Mouse (Mus musculus): ENCODE data around the gene Hoxa10.

Gene Hoxa10

GRCm38 (mm10) chr6:52238155-52238545 is 2.5 kb downstream of the Hoxa10 start:
- in situ Hi-C loops (cut with MboI; ENCODE audit: low pct_unique_long_range_greater_than_20kb in 1 of 2, low sequenced_read_pairs in 2 of 2, unreplicated experiment in 1 of 2), result loop anchor here in 1 of 2 experiments (25.0 kb wide), 1 partner anchor 1051 kb away; no protein-coding TSS in a partner anchor

GRCm38 (mm10) chr6:52237346-52238154 is 3.1 kb downstream of the Hoxa10 start:
- in situ Hi-C loops (cut with MboI; ENCODE audit: low pct_unique_long_range_greater_than_20kb in 1 of 2, low sequenced_read_pairs in 2 of 2, unreplicated experiment in 1 of 2), result loop anchor here in 1 of 2 experiments (25.0 kb wide), 1 partner anchor 1050 kb away; no protein-coding TSS in a partner anchor

- in situ Hi-C loops (cut with MboI; ENCODE audit: low pct_unique_long_range_greater_than_20kb in 1 of 2, low sequenced_read_pairs in 2 of 2, unreplicated experiment in 1 of 2), result loop anchor here in 1 of 2 experiments (25.0 kb wide), 1 partner anchor 1050 kb away; no protein-coding TSS in a partner anchor
These were observed 3.8 kb downstream of the Hoxa10 start for GRCm38 (mm10) chr6:52236806-52237205.

- in situ Hi-C loops (cut with MboI; ENCODE audit: low pct_unique_long_range_greater_than_20kb in 1 of 2, low sequenced_read_pairs in 2 of 2, unreplicated experiment in 1 of 2), result loop anchor here in 1 of 2 experiments (25.0 kb wide), 1 partner anchor 1049 kb away; no protein-coding TSS in a partner anchor
These were observed 4.8 kb downstream of the Hoxa10 start for GRCm38 (mm10) chr6:52235866-52236265.

- in situ Hi-C loops (cut with MboI; ENCODE audit: low pct_unique_long_range_greater_than_20kb in 1 of 2, low sequenced_read_pairs in 2 of 2, unreplicated experiment in 1 of 2), result loop anchor here in 1 of 2 experiments (25.0 kb wide), 1 partner anchor 1048 kb away; no protein-coding TSS in a partner anchor
These were observed 5.4 kb downstream of the Hoxa10 start for GRCm38 (mm10) chr6:52235267-52235666.

- in situ Hi-C loops (cut with MboI; ENCODE audit: low pct_unique_long_range_greater_than_20kb in 1 of 2, low sequenced_read_pairs in 2 of 2, unreplicated experiment in 1 of 2), result loop anchor here in 1 of 2 experiments (25.0 kb wide), 1 partner anchor 1047 kb away; no protein-coding TSS in a partner anchor
These were observed 6.1 kb downstream of the Hoxa10 start for GRCm38 (mm10) chr6:52234428-52235140.

GRCm38 (mm10) chr6:52233546-52234427 is 6.9 kb downstream of the Hoxa10 start:
- in situ Hi-C loops (cut with MboI; ENCODE audit: low pct_unique_long_range_greater_than_20kb in 1 of 2, low sequenced_read_pairs in 2 of 2, unreplicated experiment in 1 of 2), result loop anchor here in 1 of 2 experiments (25.0 kb wide), 1 partner anchor 1046 kb away; no protein-coding TSS in a partner anchor

- in situ Hi-C loops (cut with MboI; ENCODE audit: low pct_unique_long_range_greater_than_20kb in 1 of 2, low sequenced_read_pairs in 2 of 2, unreplicated experiment in 1 of 2), result loop anchor here in 1 of 2 experiments (25.0 kb wide), 1 partner anchor 1046 kb away; no protein-coding TSS in a partner anchor
These were observed 7.6 kb downstream of the Hoxa10 start for GRCm38 (mm10) chr6:52232984-52233545.

- in situ Hi-C loops (cut with MboI; ENCODE audit: low pct_unique_long_range_greater_than_20kb in 1 of 2, low sequenced_read_pairs in 2 of 2, unreplicated experiment in 1 of 2), result loop anchor here in 1 of 2 experiments (25.0 kb wide), 1 partner anchor 1045 kb away; no protein-coding TSS in a partner anchor
These were observed 8.1 kb downstream of the Hoxa10 start for GRCm38 (mm10) chr6:52232568-52232965.

GRCm38 (mm10) chr6:52231885-52232567 is 8.6 kb downstream of the Hoxa10 start:
- in situ Hi-C loops (cut with MboI; ENCODE audit: low pct_unique_long_range_greater_than_20kb in 1 of 2, low sequenced_read_pairs in 2 of 2, unreplicated experiment in 1 of 2), result loop anchor here in 1 of 2 experiments (25.0 kb wide), 1 partner anchor 1045 kb away; no protein-coding TSS in a partner anchor

GRCm38 (mm10) chr6:52230516-52231165 is 10.0 kb downstream of the Hoxa10 start, which contains the start of gene Hoxa9:
Gene Hoxa9, minus strand, starts transcription at chr6:52231089.
- in situ Hi-C loops (cut with MboI; ENCODE audit: low pct_unique_long_range_greater_than_20kb in 1 of 2, low sequenced_read_pairs in 2 of 2, unreplicated experiment in 1 of 2), result loop anchor here in 1 of 2 experiments (25.0 kb wide), 1 partner anchor 1043 kb away; no protein-coding TSS in a partner anchor

- in situ Hi-C loops (cut with MboI; ENCODE audit: low pct_unique_long_range_greater_than_20kb in 1 of 2, low sequenced_read_pairs in 2 of 2, unreplicated experiment in 1 of 2), result loop anchor here (10.0 to 25.0 kb wide), 3 partner anchors 445 to 1042 kb away; no protein-coding TSS in a partner anchor
These were observed 10.9 kb downstream of the Hoxa10 start for GRCm38 (mm10) chr6:52229558-52230416.

GRCm38 (mm10) chr6:52228475-52229465 is 11.9 kb downstream of the Hoxa10 start:
- in situ Hi-C loops (cut with MboI; ENCODE audit: low pct_unique_long_range_greater_than_20kb in 1 of 2, low sequenced_read_pairs in 2 of 2, unreplicated experiment in 1 of 2), result loop anchor here (10.0 to 25.0 kb wide), 3 partner anchors 444 to 1041 kb away; no protein-coding TSS in a partner anchor

- in situ Hi-C loops (cut with MboI; ENCODE audit: low pct_unique_long_range_greater_than_20kb in 1 of 2, low sequenced_read_pairs in 2 of 2, unreplicated experiment in 1 of 2), result loop anchor here (10.0 to 25.0 kb wide), 3 partner anchors 443 to 1040 kb away; no protein-coding TSS in a partner anchor
These were observed 13.0 kb downstream of the Hoxa10 start for GRCm38 (mm10) chr6:52227470-52228222.
